Mouse (Mus musculus): ENCODE measurements at regions not wholly inside any gene's neighbourhood (a gene's known extent, or its start where the extent isn't known, plus 50 kb on each side); places are given as distances from the start of the nearest gene placed in this dataset.
"Not testable (repeated sequence)": the region's sequence is repeated elsewhere in the genome, so short reads cannot be mapped to it uniquely, and the experiment has no call there.

DNA sequence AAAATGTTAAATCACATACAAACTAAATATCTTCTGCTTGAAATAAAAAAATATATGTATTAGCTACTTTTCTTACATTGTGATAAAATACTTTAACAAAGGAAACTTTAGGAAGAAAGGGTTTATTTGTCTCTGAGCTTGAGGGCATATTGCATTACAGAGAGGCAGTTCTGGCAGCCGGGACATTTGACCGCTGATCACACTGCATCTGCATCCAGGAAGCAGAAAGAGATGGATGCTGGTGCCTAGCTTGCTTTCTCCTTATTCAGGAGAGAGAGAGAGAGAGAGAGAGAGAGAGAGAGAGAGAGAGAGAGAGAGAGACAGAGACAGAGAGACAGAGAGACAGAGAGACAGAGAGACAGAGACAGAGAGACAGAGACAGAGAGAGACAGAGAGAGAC, 137.7 kb upstream of the Tacstd2 start:
- DNase-seq, result not testable (repeated sequence)

DNA sequence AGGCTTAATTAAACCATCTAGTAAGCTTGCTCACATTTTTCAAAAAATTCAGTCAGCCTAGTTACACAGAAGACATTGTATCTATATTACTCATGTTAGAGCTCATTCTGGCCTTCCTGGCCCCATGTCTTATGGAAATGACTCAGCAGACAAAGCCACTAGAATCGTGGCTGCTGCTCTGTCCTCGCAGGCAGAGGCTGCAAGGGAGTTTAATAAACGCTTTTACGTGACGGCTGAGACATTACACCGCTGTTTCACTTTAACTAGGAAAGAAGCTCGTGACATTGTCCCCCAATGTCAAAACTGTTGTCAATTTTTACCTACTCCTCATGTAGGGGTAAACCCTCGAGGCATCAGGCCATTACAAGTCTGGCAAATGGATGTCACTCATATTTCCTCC, 132.5 kb upstream of the Tacstd2 start:
- not testable (repeated sequence) for DNase-seq

DNA sequence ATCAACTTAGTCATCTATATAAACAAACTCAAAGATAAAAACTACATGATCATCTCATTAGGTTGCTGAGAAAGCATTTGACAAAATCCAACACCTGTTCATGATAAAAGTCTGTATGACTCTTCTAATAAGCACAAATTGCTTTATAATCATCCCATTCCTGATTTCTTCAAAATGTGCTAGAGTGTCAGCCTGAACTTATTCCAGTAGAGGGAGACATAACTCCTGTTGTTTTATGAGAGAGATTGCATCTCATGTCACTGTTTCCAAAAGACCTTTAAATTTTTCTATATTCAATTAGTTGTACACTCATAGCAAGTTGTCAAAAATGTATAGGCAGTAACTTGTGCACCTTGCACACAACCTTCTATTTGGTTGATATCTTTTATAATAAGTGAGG, 96.0 kb upstream of the Tacstd2 start:
- no peak for DNase-seq

DNA sequence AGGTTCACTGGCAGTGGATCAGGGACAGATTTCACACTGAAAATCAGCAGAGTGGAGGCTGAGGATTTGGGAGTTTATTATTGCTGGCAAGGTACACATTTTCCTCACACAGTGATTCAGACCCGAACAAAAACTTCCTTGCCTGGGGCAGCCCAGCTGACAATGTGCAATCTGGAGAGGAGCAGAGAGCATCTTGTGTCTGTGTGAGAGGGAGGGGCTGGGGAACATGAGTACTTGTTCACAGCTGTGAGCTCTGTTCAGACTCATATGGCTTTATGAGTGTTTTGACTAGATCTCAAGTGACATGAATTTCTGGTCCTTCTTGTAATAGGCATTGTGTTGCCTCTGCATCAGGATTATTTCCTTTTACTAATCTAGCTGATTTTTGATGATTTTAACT, 74.8 kb upstream of the Tacstd2 start:
- no peak for DNase-seq

DNA sequence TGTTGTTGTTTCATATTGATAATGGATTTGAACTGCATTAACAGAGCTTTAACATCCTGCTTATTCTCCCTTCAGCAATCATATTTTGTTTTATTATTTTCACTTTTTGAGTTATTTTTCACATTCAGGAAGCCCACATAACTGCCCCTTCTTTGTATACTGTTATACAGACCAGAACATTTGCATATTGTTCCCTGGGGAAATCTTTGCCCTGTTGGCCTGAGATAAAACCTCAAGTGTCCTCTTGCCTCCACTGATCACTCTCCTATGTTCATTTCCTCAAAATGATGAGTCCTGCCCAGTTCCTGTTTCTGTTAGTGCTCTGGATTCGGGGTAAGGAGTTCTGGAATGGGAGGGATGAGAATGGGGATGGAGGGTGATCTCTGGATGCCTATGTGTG, 73.9 kb upstream of the Tacstd2 start:
- DNase-seq, result not testable (repeated sequence)
